Mouse (Mus musculus) cerebellum, postnatal 36 days (tissue): ENCODE measurements around the gene Il1rap.

Experiments used
- DNase-seq, 2 experiments: peaks; one replicate each; pipeline ENCODE4 v3.0.0; 2021 to 2022; ENCODE audit warnings: mixed read lengths in 2 of 2

Il1rap gene

GRCm38 (mm10) chr16:26728139-26728538, 146.6 kb downstream of the Il1rap start:
- no peak for DNase-seq

GRCm38 (mm10) chr16:26730941-26731340, 149.4 kb downstream of the Il1rap start:
- DNase-seq, result no peak

GRCm38 (mm10) chr16:26732566-26732965, 151.1 kb downstream of the Il1rap start:
- DNase-seq, result no peak

- no peak for DNase-seq
Measured at GRCm38 (mm10) chr16:26755381-26756155, 174.1 kb downstream of the Il1rap start.

GRCm38 (mm10) chr16:26775976-26776375, 194.5 kb downstream of the Il1rap start:
- DNase-seq, result no peak

- no peak for DNase-seq
Measured at GRCm38 (mm10) chr16:26777132-26777531, 195.6 kb downstream of the Il1rap start.
